Mouse (Mus musculus) left cerebral cortex, adult 2 months (tissue): Measurements from ENCODE around the gene Ssh3. TPM values are rescaled to one million over a fixed set of nuclear protein-coding genes. Genes with fewer than 3 reads are reported as not detected.
A peak's percentile ranks its signal among the peaks of the same experiment; 100 is the strongest.

Experiments used
- DNase-seq, 2 experiments: peaks; one replicate each; pipeline ENCODE4 v3.0.0; 2021 to 2022; ENCODE audit warnings: low spot score in 2 of 2, mixed read lengths in 1 of 2; ENCODE audit errors: extremely low spot score in 1 of 2
- H3K27ac ChIP-seq: fragments of 200-600 bp; 2 replicates; pipeline ENCODE4 v1.8.1; 2022
- H3K4me3 ChIP-seq: fragments of 200-600 bp; 2 replicates; pipeline ENCODE4 v1.8.1; 2022
- CTCF ChIP-seq: fragments of 200-600 bp; IDR thresholded peaks from 2 replicates; pipeline ENCODE4 v1.8.1; 2022; ENCODE audit warnings: antibody characterized with exemption, mild to moderate bottlenecking, moderate library complexity
- intact Hi-C: fragments of 180-260 bp; cut with DNase I; formaldehyde crosslinking; loops from one replicate; pipeline ENCODE4 v1.15.1; 2025
- long read RNA-seq, 2 experiments: library from polyadenylated mRNA; stranded (forward); transcript quantifications; one replicate each; pipeline ENCODE4 v2.0.0; 2021; ENCODE audit warnings: borderline mapping rate in 2 of 2
- total RNA-seq, 2 experiments: library from RNA; stranded (reverse); gene quantifications; 2 replicates each; pipeline ENCODE4 v1.2.3; 2021

Gene Ssh3
- 10 to 100 TPM; 60.9 to 72.6 TPM for total RNA-seq
- long read RNA-seq, experiment 1, partial matches to known transcripts = 1 of 8 reads
- long read RNA-seq, experiment 1, other reads (novel, unspliced or antisense) = 7 of 8 reads
- long read RNA-seq, experiment 2, partial matches to known transcripts = 3 of 21 reads
- long read RNA-seq, experiment 2, other reads (novel, unspliced or antisense) = 18 of 21 reads

- intact Hi-C loops = no loop called here
Measured at GRCm38 (mm10) chr19:4268566-4269361, at the start of gene Ssh3. TSS of gene Ssh3 (minus strand) at chr19:4269180.

GRCm38 (mm10) chr19:4317181-4317580 is 48.2 kb upstream of the Ssh3 start:
- no peak for TF ChIP-seq CTCF
- DNase-seq = no peak
- intact Hi-C loops = no loop called here
- no peak overlapping the region for H3K27ac ChIP-seq
- H3K4me3 ChIP-seq = no peak overlapping the region

More at GRCm38 (mm10) chr19:4268566-4269361, at the start of gene Ssh3:
- H3K27ac ChIP-seq = peak within 1 kb of the TSS; percentile 86
- TF ChIP-seq CTCF = no peak; the same call in 1 of the 2 replicates
- peak within 1 kb of the TSS; percentile 70 for H3K4me3 ChIP-seq
- DNase-seq = peak; percentile 68 to 72

- Histone ChIP-seq H3K4me3 (no peak overlapping the region), H3K27ac (no peak overlapping the region)
- intact Hi-C loops = no loop called here
- no peak for TF ChIP-seq CTCF
- DNase-seq = no peak
Measured at GRCm38 (mm10) chr19:4315223-4315944, 46.4 kb upstream of the Ssh3 start.

- Histone ChIP-seq H3K4me3 (no peak overlapping the region), H3K27ac (no peak overlapping the region)
- intact Hi-C loops = loop anchor here (1.0 to 5.0 kb wide), 2 partner anchors 52 to 207 kb away; no protein-coding TSS in a partner anchor
- no peak for DNase-seq
- peak; percentile 75 for TF ChIP-seq CTCF
Measured at GRCm38 (mm10) chr19:4309776-4310185, 40.8 kb upstream of the Ssh3 start.

DNA sequence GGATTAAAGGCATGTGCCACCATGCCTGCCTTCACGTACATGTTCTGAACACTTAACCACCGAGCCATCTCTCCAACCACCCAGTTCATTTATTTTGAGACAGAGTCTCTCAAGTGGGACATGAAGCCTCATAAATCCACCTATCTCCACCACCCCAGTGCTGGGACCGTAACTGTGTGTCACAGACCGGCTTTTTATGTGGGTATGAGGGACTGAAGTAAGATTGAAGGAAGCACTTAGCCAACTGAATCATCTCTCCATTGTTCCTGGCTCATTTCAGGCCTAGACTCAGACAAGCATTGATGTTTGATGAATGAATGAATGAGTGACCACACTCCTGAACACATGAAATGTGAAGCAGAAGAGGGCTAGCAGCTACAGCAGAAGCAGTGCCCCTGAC is 40.3 kb upstream of the Ssh3 start:
- Histone ChIP-seq H3K27ac (no peak overlapping the region), H3K4me3 (no peak overlapping the region)
- DNase-seq = no peak
- intact Hi-C loops = loop anchor here (5.0 kb wide), 1 partner anchor 207 kb away; no protein-coding TSS in a partner anchor
- TF ChIP-seq CTCF = no peak

GRCm38 (mm10) chr19:4306190-4306577 is 37.2 kb upstream of the Ssh3 start, which contains the start of gene Grk2:
TSS of gene Grk2 (minus strand) at chr19:4306222.
- peak within 1 kb of the TSS; percentile 96 for H3K27ac ChIP-seq

GRCm38 (mm10) chr19:4305491-4306189 is 36.7 kb upstream of the Ssh3 start:
- peak in 1 of 2 experiments; percentile 53 for DNase-seq

More at GRCm38 (mm10) chr19:4306190-4306577, 37.2 kb upstream of the Ssh3 start, which contains the start of gene Grk2:
- intact Hi-C loops = loop anchor here (1.0 to 5.0 kb wide), 3 partner anchors 23 to 204 kb away; partner anchors contain the start of gene Ankrd13d
- peak; percentile 83 to 85 for DNase-seq
- TF ChIP-seq CTCF = peak; percentile 74
- peak within 1 kb of the TSS; percentile 71 for H3K4me3 ChIP-seq

GRCm38 (mm10) chr19:4304871-4305321 is 35.9 kb upstream of the Ssh3 start:
- H3K4me3 ChIP-seq = peak overlapping the region; percentile 71
- intact Hi-C loops = loop anchor here (5.0 kb wide), 1 partner anchor 203 kb away; no protein-coding TSS in a partner anchor
- no peak for DNase-seq
- no peak overlapping the region; the same call in 1 of the 2 replicates for H3K27ac ChIP-seq
- no peak for TF ChIP-seq CTCF

More at GRCm38 (mm10) chr19:4305491-4306189, 36.7 kb upstream of the Ssh3 start:
- Histone ChIP-seq H3K4me3 (peak overlapping the region; percentile 71), H3K27ac (peak overlapping the region; percentile 96)
- TF ChIP-seq CTCF = no peak
- intact Hi-C loops = loop anchor here (1.0 to 5.0 kb wide), 3 partner anchors 22 to 203 kb away; partner anchors contain the start of gene Ankrd13d

DNA sequence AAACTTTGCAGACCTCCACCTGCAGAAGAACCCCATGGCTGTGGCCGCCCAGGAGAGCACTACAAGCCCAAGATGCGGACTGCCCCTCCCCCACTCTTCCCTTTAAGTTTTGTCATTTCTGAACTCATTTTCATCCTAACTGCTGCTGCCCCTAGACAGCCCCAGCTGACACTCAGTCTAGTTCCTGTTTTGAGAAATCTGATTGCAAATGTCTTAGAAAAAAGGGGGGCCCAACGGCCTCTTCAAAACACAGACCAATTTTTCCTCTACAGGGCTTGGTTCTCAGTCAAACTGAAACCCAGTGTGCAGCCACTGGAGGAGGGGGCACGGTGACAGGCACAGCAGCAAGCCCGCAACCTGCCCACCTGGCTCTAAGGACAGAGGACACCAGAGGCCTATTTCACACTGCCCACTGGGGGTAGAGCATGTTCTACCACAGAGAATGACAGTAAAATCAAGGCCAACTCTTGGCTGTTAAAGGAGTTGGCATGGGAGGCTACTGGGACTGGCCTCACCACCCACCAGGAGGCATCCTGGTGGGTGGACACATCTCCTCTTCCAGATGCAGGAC is 35.4 kb upstream of the Ssh3 start:
- intact Hi-C loops = no loop called here
- H3K4me3 ChIP-seq = peak overlapping the region; percentile 71
- no peak for TF ChIP-seq CTCF
- no peak for DNase-seq
- H3K27ac ChIP-seq = peak overlapping the region; percentile 2; the same call in 1 of the 2 replicates

DNA sequence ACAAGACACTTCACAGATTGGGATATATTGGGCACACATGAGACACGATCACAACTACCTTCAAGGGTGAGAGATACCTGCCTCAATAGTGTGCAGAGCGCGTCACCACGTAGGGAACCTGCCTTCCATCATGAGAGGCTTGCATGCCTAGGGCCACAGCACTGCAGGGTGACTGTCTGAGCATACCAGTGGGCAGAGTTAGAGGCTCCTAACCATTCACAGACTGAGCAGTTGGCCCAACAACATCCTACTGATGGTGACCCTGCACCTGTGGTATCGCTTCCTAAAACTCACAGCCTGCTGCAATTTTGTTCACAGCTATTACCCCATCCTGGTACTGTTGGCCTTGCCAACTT is 34.6 kb upstream of the Ssh3 start:
- Histone ChIP-seq H3K27ac (peak overlapping the region; percentile 85; the same call in 1 of the 2 replicates), H3K4me3 (peak overlapping the region; percentile 8; the same call in 1 of the 2 replicates)
- intact Hi-C loops = no loop called here

More for the DNA sequence above, 34.6 kb upstream of the Ssh3 start:
- no peak for DNase-seq
- no peak for TF ChIP-seq CTCF
